Mouse (Mus musculus): ENCODE results near the gene Arid3a. TPM values are rescaled to one million over a fixed set of nuclear protein-coding genes. Genes with fewer than 3 reads are reported as not detected.

Gene Arid3a
- polyA plus RNA-seq, 1 experiment from 2014 or later = 7.0 TPM

GRCm38 (mm10) chr10:79970415-79971182 lies 43.8 kb downstream of the Arid3a start, which contains the start of gene Grin3b:
Grin3b (plus strand) TSS chr10:79970715.
- H3K9me3 ChIP-seq (replicated peaks) = no peaks in the 10 kb centered on the region
- H3K9ac ChIP-seq = peak within 1 kb of the TSS; percentile 54
- no peaks in the 10 kb centered on the region for H3K27me3 ChIP-seq
- no peak for ATAC-seq (ENCODE audit: insufficient number of reproducible peaks, low FRiP score, low TSS enrichment, low read depth)
- H3K4me2 ChIP-seq (replicated peaks) = peak within 1 kb of the TSS; percentile 98
- H3K4me1 ChIP-seq = peaks cover 19% of the 10 kb centered on the region
- peaks cover 40% of the 10 kb centered on the region for H3K36me3 ChIP-seq
- H3K4me3 ChIP-seq (replicated peaks) = peak within 1 kb of the TSS; percentile 54
- no peak within 1 kb of the TSS; the same call in 1 of the 2 replicates for H3K27ac ChIP-seq (replicated peaks)
- 3% methylated on average over 47 of the region's 47 CpGs for WGBS

- ATAC-seq (ENCODE audit: insufficient number of reproducible peaks, low FRiP score, low TSS enrichment, low read depth) = 0 out of 2 replicates have a peak, but pooled peaks have one; percentile 12
- H3K36me3 ChIP-seq = peaks cover 40% of the 10 kb centered on the region
- 1% methylated on average over 21 of the region's 21 CpGs for WGBS
Observed at GRCm38 (mm10) chr10:79971183-79971497, 44.3 kb downstream of the Arid3a start.

GRCm38 (mm10) chr10:79972831-79973230 lies 46.0 kb downstream of the Arid3a start:
- 66% methylated on average over 14 of the region's 14 CpGs for WGBS
- 0 out of 2 replicates have a peak, but pooled peaks cover 5% of the 10 kb centered on the region for H3K9me3 ChIP-seq (replicated peaks)
- H3K36me3 ChIP-seq = peaks cover 40% of the 10 kb centered on the region
- H3K9ac ChIP-seq = no peak overlapping the region
- H3K4me2 ChIP-seq (replicated peaks) = no peak overlapping the region
- H3K27me3 ChIP-seq = no peaks in the 10 kb centered on the region
- H3K4me3 ChIP-seq (replicated peaks) = no peak overlapping the region
- peaks cover 19% of the 10 kb centered on the region for H3K4me1 ChIP-seq
- no peak overlapping the region for H3K27ac ChIP-seq (replicated peaks)
- ATAC-seq (ENCODE audit: insufficient number of reproducible peaks, low FRiP score, low TSS enrichment, low read depth) = no peak

More at GRCm38 (mm10) chr10:79971183-79971497, 44.3 kb downstream of the Arid3a start:
- Histone ChIP-seq H3K27ac (replicated peaks) (no peak overlapping the region; the same call in 1 of the 2 replicates), H3K4me1 (peaks cover 19% of the 10 kb centered on the region), H3K4me2 (replicated peaks) (peak overlapping the region; percentile 98), H3K4me3 (replicated peaks) (peak overlapping the region; percentile 54), H3K9me3 (replicated peaks) (no peaks in the 10 kb centered on the region), H3K9ac (peak overlapping the region; percentile 54), H3K27me3 (no peaks in the 10 kb centered on the region)

- Histone ChIP-seq H3K27ac (replicated peaks) (no peak overlapping the region), H3K9me3 (replicated peaks) (0 out of 2 replicates have a peak, but pooled peaks cover 5% of the 10 kb centered on the region), H3K4me3 (replicated peaks) (no peak overlapping the region), H3K4me2 (replicated peaks) (no peak overlapping the region), H3K27me3 (no peaks in the 10 kb centered on the region), H3K4me1 (peaks cover 18% of the 10 kb centered on the region), H3K36me3 (peaks cover 50% of the 10 kb centered on the region), H3K9ac (no peak overlapping the region)
- ATAC-seq (ENCODE audit: insufficient number of reproducible peaks, low FRiP score, low TSS enrichment, low read depth) = no peak
- 90% methylated on average over 21 of the region's 21 CpGs for WGBS
Observed at GRCm38 (mm10) chr10:79974087-79974486, 47.2 kb downstream of the Arid3a start.

- no peak overlapping the region for H3K4me2 ChIP-seq (replicated peaks)
- no peaks in the 10 kb centered on the region for H3K27me3 ChIP-seq
- peaks cover 51% of the 10 kb centered on the region for H3K36me3 ChIP-seq
- H3K27ac ChIP-seq (replicated peaks) = no peak overlapping the region
- WGBS = 83% methylated on average over 8 of the region's 8 CpGs
- no peak overlapping the region for H3K4me3 ChIP-seq (replicated peaks)
- H3K4me1 ChIP-seq = peaks cover 13% of the 10 kb centered on the region
- H3K9ac ChIP-seq = no peak overlapping the region
- 0 out of 2 replicates have a peak, but pooled peaks cover 5% of the 10 kb centered on the region for H3K9me3 ChIP-seq (replicated peaks)
- no peak for ATAC-seq (ENCODE audit: insufficient number of reproducible peaks, low FRiP score, low TSS enrichment, low read depth)
Observed at GRCm38 (mm10) chr10:79974668-79975067, 47.8 kb downstream of the Arid3a start.

- 89% methylated on average over 27 of the region's 28 CpGs for WGBS
- no peak overlapping the region for H3K4me3 ChIP-seq (replicated peaks)
- no peak for ATAC-seq (ENCODE audit: insufficient number of reproducible peaks, low FRiP score, low TSS enrichment, low read depth)
- no peaks in the 10 kb centered on the region for H3K27me3 ChIP-seq
- no peak overlapping the region for H3K4me2 ChIP-seq (replicated peaks)
- H3K9ac ChIP-seq = no peak overlapping the region
- peaks cover 56% of the 10 kb centered on the region for H3K36me3 ChIP-seq
- peaks cover 12% of the 10 kb centered on the region for H3K4me1 ChIP-seq
- H3K9me3 ChIP-seq (replicated peaks) = 0 out of 2 replicates have a peak, but pooled peaks cover 5% of the 10 kb centered on the region
- no peak overlapping the region for H3K27ac ChIP-seq (replicated peaks)
Observed at GRCm38 (mm10) chr10:79976071-79976721, 49.4 kb downstream of the Arid3a start.

GRCm38 (mm10) chr10:79976722-79977107 lies 49.9 kb downstream of the Arid3a start:
- Histone ChIP-seq H3K4me1 (peaks cover 15% of the 10 kb centered on the region), H3K4me3 (replicated peaks) (no peak overlapping the region), H3K27ac (replicated peaks) (no peak overlapping the region), H3K4me2 (replicated peaks) (no peak overlapping the region), H3K27me3 (no peaks in the 10 kb centered on the region), H3K9me3 (replicated peaks) (0 out of 2 replicates have a peak, but pooled peaks cover 5% of the 10 kb centered on the region), H3K36me3 (peaks cover 56% of the 10 kb centered on the region), H3K9ac (no peak overlapping the region)
- WGBS = 72% methylated on average over 34 of the region's 36 CpGs
- ATAC-seq (ENCODE audit: insufficient number of reproducible peaks, low FRiP score, low TSS enrichment, low read depth) = no peak

- H3K9ac ChIP-seq = no peak overlapping the region
- H3K4me1 ChIP-seq = peaks cover 18% of the 10 kb centered on the region
- no peak for ATAC-seq (ENCODE audit: insufficient number of reproducible peaks, low FRiP score, low TSS enrichment, low read depth)
- H3K36me3 ChIP-seq = peaks cover 56% of the 10 kb centered on the region
- H3K9me3 ChIP-seq (replicated peaks) = 0 out of 2 replicates have a peak, but pooled peaks cover 5% of the 10 kb centered on the region
- no peak overlapping the region for H3K4me2 ChIP-seq (replicated peaks)
- 87% methylated on average over 28 of the region's 28 CpGs for WGBS
- H3K27me3 ChIP-seq = no peaks in the 10 kb centered on the region
- no peak overlapping the region for H3K27ac ChIP-seq (replicated peaks)
- H3K4me3 ChIP-seq (replicated peaks) = no peak overlapping the region
Observed at GRCm38 (mm10) chr10:79977324-79977723, 50.5 kb downstream of the Arid3a start.

- H3K4me3 ChIP-seq (replicated peaks) = no peak overlapping the region
- no peak overlapping the region for H3K27ac ChIP-seq (replicated peaks)
Observed at GRCm38 (mm10) chr10:79978061-79978460, 51.2 kb downstream of the Arid3a start.

GRCm38 (mm10) chr10:79979401-79980155 lies 52.7 kb downstream of the Arid3a start:
- Histone ChIP-seq H3K27ac (replicated peaks) (no peak overlapping the region), H3K4me3 (replicated peaks) (no peak overlapping the region), H3K4me2 (replicated peaks) (no peak overlapping the region), H3K9ac (no peak overlapping the region), H3K36me3 (peaks cover 49% of the 10 kb centered on the region), H3K4me1 (peaks cover 32% of the 10 kb centered on the region), H3K9me3 (replicated peaks) (0 out of 2 replicates have a peak, but pooled peaks cover 5% of the 10 kb centered on the region), H3K27me3 (no peaks in the 10 kb centered on the region)
- ATAC-seq (ENCODE audit: insufficient number of reproducible peaks, low FRiP score, low TSS enrichment, low read depth) = no peak
- WGBS = 91% methylated on average over 22 of the region's 22 CpGs

More at GRCm38 (mm10) chr10:79978061-79978460, 51.2 kb downstream of the Arid3a start:
- Histone ChIP-seq H3K4me2 (replicated peaks) (no peak overlapping the region), H3K9me3 (replicated peaks) (0 out of 2 replicates have a peak, but pooled peaks cover 5% of the 10 kb centered on the region), H3K4me1 (peaks cover 25% of the 10 kb centered on the region), H3K36me3 (peaks cover 56% of the 10 kb centered on the region), H3K27me3 (no peaks in the 10 kb centered on the region), H3K9ac (no peak overlapping the region)
- ATAC-seq (ENCODE audit: insufficient number of reproducible peaks, low FRiP score, low TSS enrichment, low read depth) = no peak
- 97% methylated on average over 21 of the region's 21 CpGs for WGBS

GRCm38 (mm10) chr10:79983205-79983604 lies 56.4 kb downstream of the Arid3a start:
- H3K27ac ChIP-seq (replicated peaks) = peak overlapping the region; percentile 99
- peaks cover 58% of the 10 kb centered on the region for H3K4me1 ChIP-seq
- H3K27me3 ChIP-seq = no peaks in the 10 kb centered on the region
- H3K9me3 ChIP-seq (replicated peaks) = no peaks in the 10 kb centered on the region
- H3K9ac ChIP-seq = peak overlapping the region; percentile 85
- H3K4me3 ChIP-seq (replicated peaks) = peak overlapping the region; percentile 78
- 71% methylated on average over 5 of the region's 5 CpGs for WGBS
- H3K4me2 ChIP-seq (replicated peaks) = peak overlapping the region; percentile 93
- ATAC-seq (ENCODE audit: insufficient number of reproducible peaks, low FRiP score, low TSS enrichment, low read depth) = no peak
- H3K36me3 ChIP-seq = peaks cover 15% of the 10 kb centered on the region

All from embryonic facial prominence, embryonic 15.5 days (tissue).